Mouse (Mus musculus) liver, embryonic 12.5 days (tissue): Measurements from ENCODE around the gene Tsc2. TPM values are rescaled to one million over a fixed set of nuclear protein-coding genes. Genes with fewer than 3 reads are reported as not detected.

Source experiments
- ATAC-seq: fragments of 200-750 bp; cut with Nextera tagmentation; 2 replicates; pipeline ENCODE4 v1.8.0; 2017; ENCODE audit warnings: moderate number of reproducible peaks, mild to moderate bottlenecking, moderate library complexity
- H3K27ac ChIP-seq: fragments of 300-500 bp; sonication (generic); 2 replicates; pipeline ENCODE4 v1.5.1; 2016; ENCODE audit warnings: mild to moderate bottlenecking
- H3K27me3 ChIP-seq: fragments of 300-500 bp; sonication (generic); replicated peaks from 2 replicates; pipeline ENCODE4 v1.6.1; 2016; ENCODE audit warnings: mild to moderate bottlenecking, moderate library complexity
- H3K36me3 ChIP-seq: fragments of 300-500 bp; sonication (generic); 2 replicates; pipeline ENCODE4 v1.6.1; 2016; ENCODE audit warnings: mild to moderate bottlenecking, moderate library complexity
- H3K4me1 ChIP-seq: fragments of 300-500 bp; sonication (generic); 2 replicates; pipeline ENCODE4 v1.6.1; 2016
- H3K4me2 ChIP-seq: fragments of 300-500 bp; sonication (generic); 2 replicates; pipeline ENCODE4 v1.6.1; 2016; ENCODE audit warnings: mild to moderate bottlenecking, moderate library complexity
- H3K4me3 ChIP-seq: fragments of 300-500 bp; sonication (generic); 2 replicates; pipeline ENCODE4 v1.5.1; 2016; ENCODE audit warnings: mild to moderate bottlenecking, moderate library complexity
- H3K9ac ChIP-seq: fragments of 300-500 bp; sonication (generic); 2 replicates; pipeline ENCODE4 v1.6.1; 2016; ENCODE audit warnings: mild to moderate bottlenecking, moderate library complexity
- H3K9me3 ChIP-seq: fragments of 300-500 bp; sonication (generic); replicated peaks from 2 replicates; pipeline ENCODE4 v1.6.1; 2016; ENCODE audit warnings: mild to moderate bottlenecking, moderate library complexity
- WGBS: fragments of 180-500 bp; shearing (Covaris S2); methylation state at CpG from one replicate; pipeline ENCODE4 v1.1.7; 2016; ENCODE audit not compliant: insufficient replicate concordance; 5-methylcytosine and 5-hydroxymethylcytosine counted together
- polyA plus RNA-seq: library from polyadenylated mRNA; unstranded; fragments of >200 nt; fragmentation: Nextera tagmentation; extraction: Ambion mirVana; gene quantifications from 2 replicates; pipeline ENCODE4 v1.2.1, GENCODE M21; 2016

Tsc2 gene
- polyA plus RNA-seq, 1 experiment from 2014 or later: 30.8 TPM

- Histone ChIP-seq H3K9ac (no peak overlapping the region), H3K4me2 (no peak overlapping the region), H3K9me3 (no peaks in the 10 kb centered on the region), H3K27ac (no peak overlapping the region), H3K27me3 (no peaks in the 10 kb centered on the region), H3K4me3 (no peak overlapping the region), H3K36me3 (peaks cover 15% of the 10 kb centered on the region), H3K4me1 (peaks cover 36% of the 10 kb centered on the region)
- 87% methylated on average over 5 of the region's 5 CpGs for WGBS
- ATAC-seq: no peak
Measured at GRCm38 (mm10) chr17:24635694-24636093, 3.3 kb upstream of the Tsc2 start.

- no peaks in the 10 kb centered on the region for H3K9me3 ChIP-seq
- no peak overlapping the region for H3K27ac ChIP-seq
- no peak overlapping the region for H3K4me3 ChIP-seq
- no peak for ATAC-seq
- H3K27me3 ChIP-seq: no peaks in the 10 kb centered on the region
- H3K4me1 ChIP-seq: peaks cover 36% of the 10 kb centered on the region
- WGBS: 48% methylated on average over 4 of the region's 4 CpGs
- no peak overlapping the region for H3K9ac ChIP-seq
- H3K36me3 ChIP-seq: peaks cover 19% of the 10 kb centered on the region
- no peak overlapping the region for H3K4me2 ChIP-seq
Measured at GRCm38 (mm10) chr17:24635024-24635423, 2.6 kb upstream of the Tsc2 start.

DNA sequence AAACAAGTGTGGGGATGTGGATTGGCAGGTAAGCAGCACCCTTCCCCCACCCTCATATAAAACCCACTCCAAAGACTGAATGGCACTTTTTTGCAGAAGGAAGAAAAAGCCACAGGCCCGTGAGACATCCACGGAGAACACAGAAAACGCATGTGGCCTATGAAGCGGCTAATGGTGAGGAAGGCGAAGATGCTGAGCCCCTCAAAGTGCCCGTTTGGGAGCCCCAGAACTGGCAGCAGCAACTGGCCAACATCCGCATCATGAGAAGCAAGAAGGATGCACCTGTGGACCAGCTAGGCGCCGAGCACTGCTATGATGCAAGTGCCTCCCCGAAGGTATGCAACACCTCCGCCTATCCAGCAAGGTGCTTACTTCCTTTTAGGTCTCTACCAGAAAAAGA lies 1.4 kb upstream of the Tsc2 start:
- H3K4me2 ChIP-seq: no peak overlapping the region
- 90% methylated on average over 11 of the region's 11 CpGs for WGBS
- peaks cover 28% of the 10 kb centered on the region for H3K36me3 ChIP-seq
- no peak overlapping the region for H3K4me3 ChIP-seq
- H3K27ac ChIP-seq: no peak overlapping the region; the same call in 1 of the 2 replicates
- H3K27me3 ChIP-seq: no peaks in the 10 kb centered on the region
- H3K4me1 ChIP-seq: peaks cover 36% of the 10 kb centered on the region
- no peak for ATAC-seq
- no peak overlapping the region for H3K9ac ChIP-seq
- H3K9me3 ChIP-seq: no peaks in the 10 kb centered on the region

DNA sequence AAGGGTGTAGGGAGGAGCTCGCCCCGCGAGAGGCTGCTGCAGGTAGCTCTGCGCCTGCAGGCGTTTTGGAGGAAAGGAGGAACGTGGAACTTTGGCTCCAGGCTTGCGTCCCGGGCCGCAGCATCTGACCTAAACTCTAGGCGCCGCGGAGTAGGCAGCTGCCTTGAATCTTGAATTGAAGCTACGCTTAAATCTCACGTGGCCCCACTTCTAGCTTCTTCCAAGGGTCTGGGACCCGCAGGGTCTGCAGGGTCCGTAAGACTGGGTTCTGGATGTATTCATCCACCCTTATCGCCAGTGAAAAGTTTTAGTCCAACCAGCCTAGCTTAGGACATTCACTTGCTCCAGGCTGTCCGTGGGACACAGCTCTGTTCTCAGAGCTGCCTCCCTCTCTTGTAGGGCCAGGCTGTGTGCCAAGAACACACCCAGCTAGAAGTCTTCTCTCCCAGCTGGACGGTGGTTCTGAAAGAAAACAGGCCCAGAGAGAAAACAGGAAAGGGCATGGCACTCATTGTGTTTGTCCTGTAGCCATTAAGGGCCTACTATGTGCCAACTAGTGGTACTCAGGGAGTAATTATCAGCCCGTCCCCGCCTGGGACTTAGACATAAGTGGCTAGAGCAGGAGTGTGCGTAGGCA lies 501 bp upstream of the Tsc2 start:
- H3K4me2 ChIP-seq: peak overlapping the region; percentile 87
- H3K27me3 ChIP-seq: no peaks in the 10 kb centered on the region
- peaks cover 43% of the 10 kb centered on the region for H3K4me1 ChIP-seq
- peak overlapping the region; percentile 78 for H3K4me3 ChIP-seq
- peak; percentile 12; the same call in 1 of the 2 replicates for ATAC-seq
- no peaks in the 10 kb centered on the region for H3K9me3 ChIP-seq
- 14% methylated on average over 22 of the region's 22 CpGs for WGBS
- peak overlapping the region; percentile 76 for H3K27ac ChIP-seq
- H3K36me3 ChIP-seq: peaks cover 29% of the 10 kb centered on the region
- H3K9ac ChIP-seq: peak overlapping the region; percentile 79

GRCm38 (mm10) chr17:24630072-24630471 lies 2.4 kb downstream of the Tsc2 start:
- no peaks in the 10 kb centered on the region for H3K9me3 ChIP-seq
- no peak overlapping the region for H3K4me2 ChIP-seq
- no peak overlapping the region for H3K27ac ChIP-seq
- no peaks in the 10 kb centered on the region for H3K27me3 ChIP-seq
- 82% methylated on average over 14 of the region's 14 CpGs for WGBS
- peaks cover 56% of the 10 kb centered on the region for H3K36me3 ChIP-seq
- ATAC-seq: no peak
- no peak overlapping the region for H3K9ac ChIP-seq
- H3K4me1 ChIP-seq: peaks cover 27% of the 10 kb centered on the region
- no peak overlapping the region for H3K4me3 ChIP-seq

DNA sequence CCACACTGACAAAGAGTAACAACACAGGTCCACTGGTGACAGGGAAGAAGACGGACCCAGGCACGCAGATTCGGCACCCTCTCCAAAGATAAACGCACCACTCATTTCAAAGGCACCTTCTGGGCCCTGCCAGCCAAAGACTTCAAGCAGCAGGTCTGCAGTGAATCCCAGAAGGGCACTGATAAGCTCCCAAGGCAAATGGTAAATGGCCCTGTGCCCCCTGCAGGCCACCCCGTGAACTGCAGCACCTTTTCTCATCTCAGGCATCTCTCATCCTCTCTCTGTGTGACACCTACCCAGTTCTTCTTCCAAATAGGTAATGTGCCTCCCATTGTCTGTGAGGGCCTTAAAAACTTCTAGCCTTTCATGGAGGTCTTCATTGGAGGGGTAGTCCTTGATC lies 3.8 kb downstream of the Tsc2 start:
- no peak overlapping the region for H3K4me2 ChIP-seq
- H3K27ac ChIP-seq: no peak overlapping the region
- no peaks in the 10 kb centered on the region for H3K27me3 ChIP-seq
- peaks cover 70% of the 10 kb centered on the region for H3K36me3 ChIP-seq
- H3K4me3 ChIP-seq: no peak overlapping the region
- WGBS: 16% methylated on average over 5 of the region's 5 CpGs
- H3K9me3 ChIP-seq: no peaks in the 10 kb centered on the region
- H3K4me1 ChIP-seq: peaks cover 24% of the 10 kb centered on the region
- ATAC-seq: peak; percentile 43; the same call in 1 of the 2 replicates
- no peak overlapping the region for H3K9ac ChIP-seq

DNA sequence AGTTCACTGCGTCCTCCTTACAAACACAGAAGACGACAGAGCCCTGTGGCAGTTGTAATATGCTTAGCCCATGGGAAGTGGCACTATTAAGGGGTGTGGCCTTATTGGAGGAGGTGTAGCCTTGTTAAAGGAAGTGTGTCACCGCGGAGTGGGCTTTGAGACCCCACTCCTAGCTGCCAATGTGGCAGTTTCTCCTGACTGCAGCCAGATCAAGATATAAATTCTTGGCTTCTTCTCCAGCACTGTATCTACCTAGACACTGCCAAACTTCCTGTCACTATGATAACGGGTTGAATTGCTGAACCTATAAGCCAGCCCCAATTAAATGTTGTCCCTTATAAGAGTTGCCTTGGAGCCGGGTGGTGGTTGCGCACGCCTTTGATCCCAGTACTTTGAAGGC lies 7.0 kb downstream of the Tsc2 start:
- no peak for ATAC-seq
- peaks cover 7% of the 10 kb centered on the region for H3K4me1 ChIP-seq
- H3K36me3 ChIP-seq: peaks cover 95% of the 10 kb centered on the region
- no peak overlapping the region for H3K27ac ChIP-seq
- H3K27me3 ChIP-seq: no peaks in the 10 kb centered on the region
- H3K9ac ChIP-seq: no peak overlapping the region
- H3K4me2 ChIP-seq: no peak overlapping the region
- 85% methylated on average over 8 of the region's 8 CpGs for WGBS
- H3K9me3 ChIP-seq: no peaks in the 10 kb centered on the region
- no peak overlapping the region for H3K4me3 ChIP-seq

- H3K9ac ChIP-seq: peak overlapping the region; percentile 49
- 0 out of 2 replicates have a peak overlapping the region, but pooled peaks have one; percentile 4 for H3K4me3 ChIP-seq
- ATAC-seq: peak; percentile 95
- H3K9me3 ChIP-seq: no peaks in the 10 kb centered on the region
- H3K4me1 ChIP-seq: peaks cover 25% of the 10 kb centered on the region
- no peaks in the 10 kb centered on the region for H3K27me3 ChIP-seq
- 29% methylated on average over 14 of the region's 14 CpGs for WGBS
- H3K27ac ChIP-seq: peak overlapping the region; percentile 86
- peak overlapping the region; percentile 49 for H3K4me2 ChIP-seq
- peaks cover 81% of the 10 kb centered on the region for H3K36me3 ChIP-seq
Measured at GRCm38 (mm10) chr17:24617561-24618194, 14.8 kb downstream of the Tsc2 start.

DNA sequence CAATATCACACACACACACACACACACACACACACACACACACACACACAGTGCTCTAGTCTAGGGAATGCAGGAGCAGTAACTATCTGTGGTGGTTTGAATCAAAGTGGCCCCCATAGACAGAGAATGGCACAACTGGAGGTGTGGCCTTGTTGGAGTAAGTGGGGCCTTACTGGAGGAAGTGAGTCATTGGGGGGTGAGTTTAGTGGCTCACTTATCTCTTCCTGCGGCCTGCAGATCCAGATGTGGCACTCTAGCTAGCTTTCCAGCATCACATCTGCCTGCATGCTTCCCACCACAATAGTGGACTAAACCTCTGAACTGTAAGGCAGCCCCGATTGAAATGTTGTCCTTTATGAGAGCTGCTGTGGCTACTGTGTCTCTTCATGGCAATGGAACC lies 21.7 kb downstream of the Tsc2 start:
- 22% methylated on average over 2 of the region's 2 CpGs for WGBS
- Histone ChIP-seq H3K4me3 (no peak overlapping the region), H3K9me3 (no peaks in the 10 kb centered on the region), H3K4me1 (peaks cover 44% of the 10 kb centered on the region), H3K27ac (peak overlapping the region; percentile 76), H3K9ac (peak overlapping the region; percentile 32; the same call in 1 of the 2 replicates), H3K27me3 (no peaks in the 10 kb centered on the region), H3K4me2 (peak overlapping the region; percentile 14), H3K36me3 (peaks cover 67% of the 10 kb centered on the region)
- ATAC-seq: peak; percentile 75

DNA sequence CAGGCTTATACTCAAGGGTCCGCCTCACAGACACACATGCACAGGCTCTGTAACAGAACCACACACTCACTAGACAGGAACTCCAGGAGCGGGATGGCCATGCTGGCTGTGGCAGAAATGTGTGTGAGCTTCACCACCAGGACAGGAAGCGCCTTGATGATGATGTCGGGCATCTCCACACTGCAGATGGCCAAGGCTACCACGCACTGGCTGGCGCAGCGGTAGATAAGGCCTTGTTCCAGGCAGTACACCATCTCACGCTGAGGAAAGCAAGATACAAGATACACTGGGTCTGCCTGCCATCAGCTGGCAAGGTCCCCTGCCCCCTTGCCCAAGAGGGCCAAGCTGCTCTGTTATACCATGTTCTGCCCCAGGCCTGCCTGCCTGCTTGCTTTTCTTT lies 23.6 kb downstream of the Tsc2 start:
- peak overlapping the region; percentile 40 for H3K4me2 ChIP-seq
- peaks cover 61% of the 10 kb centered on the region for H3K4me1 ChIP-seq
- H3K27me3 ChIP-seq: no peaks in the 10 kb centered on the region
- peak overlapping the region; percentile 76 for H3K27ac ChIP-seq
- peak overlapping the region; percentile 23 for H3K9ac ChIP-seq
- ATAC-seq: peak; percentile 87
- WGBS: 42% methylated on average over 8 of the region's 8 CpGs
- no peak overlapping the region for H3K4me3 ChIP-seq
- peaks cover 67% of the 10 kb centered on the region for H3K36me3 ChIP-seq
- H3K9me3 ChIP-seq: no peaks in the 10 kb centered on the region

GRCm38 (mm10) chr17:24608370-24608769 lies 24.1 kb downstream of the Tsc2 start:
- Histone ChIP-seq H3K4me2 (peak overlapping the region; percentile 40), H3K36me3 (peaks cover 64% of the 10 kb centered on the region), H3K27ac (peak overlapping the region; percentile 76), H3K4me3 (no peak overlapping the region), H3K27me3 (no peaks in the 10 kb centered on the region), H3K9me3 (no peaks in the 10 kb centered on the region), H3K9ac (peak overlapping the region; percentile 23; the same call in 1 of the 2 replicates), H3K4me1 (peaks cover 61% of the 10 kb centered on the region)
- WGBS: 49% methylated on average over 4 of the region's 4 CpGs
- peak; percentile 55 for ATAC-seq

- 80% methylated on average over 3 of the region's 3 CpGs for WGBS
- Histone ChIP-seq H3K9me3 (no peaks in the 10 kb centered on the region), H3K36me3 (peaks cover 90% of the 10 kb centered on the region), H3K27me3 (no peaks in the 10 kb centered on the region), H3K4me2 (no peak overlapping the region), H3K27ac (no peak overlapping the region), H3K4me1 (peaks cover 44% of the 10 kb centered on the region), H3K9ac (no peak overlapping the region), H3K4me3 (no peak overlapping the region)
- ATAC-seq: no peak
Measured at GRCm38 (mm10) chr17:24604557-24604956, 27.9 kb downstream of the Tsc2 start.
